Mouse (Mus musculus) heart, postnatal 36 days (tissue): ENCODE measurements at regions not wholly inside any gene's neighbourhood (a gene's known extent, or its start where the extent isn't known, plus 50 kb on each side); places are given as distances from the start of the nearest gene placed in this dataset.

Experiments
- DNase-seq, 2 experiments: peaks; one replicate each; pipeline ENCODE4 v3.0.0; 2021 to 2022
- intact Hi-C: fragments of 180-260 bp; cut with DNase I; formaldehyde crosslinking; loops from one replicate; pipeline ENCODE4 v1.15.1; 2025

- DNase-seq = peak; percentile 33 to 58
- intact Hi-C loops = no loop called here
Observed at GRCm38 (mm10) chr16:31592973-31593683, 70.1 kb upstream of the Dlg1 start.

GRCm38 (mm10) chr16:31597965-31598364 lies 65.3 kb upstream of the Dlg1 start:
- DNase-seq = no peak
- intact Hi-C loops = no loop called here

- intact Hi-C loops = no loop called here
- DNase-seq = peak; percentile 38 to 55
Observed at GRCm38 (mm10) chr16:31598409-31598988, 64.7 kb upstream of the Dlg1 start.

GRCm38 (mm10) chr16:31598989-31599421 lies 64.2 kb upstream of the Dlg1 start:
- intact Hi-C loops = no loop called here
- DNase-seq = no peak

- DNase-seq = no peak
- intact Hi-C loops = no loop called here
Observed at GRCm38 (mm10) chr16:31601278-31601677, 62.0 kb upstream of the Dlg1 start.

- intact Hi-C loops = no loop called here
- DNase-seq = no peak
Observed at GRCm38 (mm10) chr16:31603185-31603584, 60.1 kb upstream of the Dlg1 start.

GRCm38 (mm10) chr16:31606389-31607177 lies 56.7 kb upstream of the Dlg1 start:
- intact Hi-C loops = no loop called here
- peak; percentile 50 to 63 for DNase-seq

- DNase-seq = no peak
- intact Hi-C loops = no loop called here
Observed at GRCm38 (mm10) chr16:31608964-31609363, 54.3 kb upstream of the Dlg1 start.

- intact Hi-C loops = no loop called here
- DNase-seq = no peak
Observed at GRCm38 (mm10) chr16:31609394-31610172, 53.7 kb upstream of the Dlg1 start.
